Mouse (Mus musculus) CH12.LX (cell line): Measurements from ENCODE around the gene Unk. TPM values are rescaled to one million over a fixed set of nuclear protein-coding genes. Genes with fewer than 3 reads are reported as not detected.
"Not testable (repeated sequence)": the region's sequence is repeated elsewhere in the genome, so short reads cannot be mapped to it uniquely, and the experiment has no call there.

Experiments
- DNase-seq: peaks from one replicate; pipeline ENCODE4 v3.0.0-alpha.2; 2013; ENCODE audit errors: extremely low read depth
- H3K27ac ChIP-seq: 2 replicates; pipeline ENCODE4 v1.5.1; 2012; ENCODE audit warnings: low read depth, mild to moderate bottlenecking, control low read depth, moderate library complexity; ENCODE audit not compliant: insufficient read depth
- H3K27me3 ChIP-seq: replicated peaks from 2 replicates; pipeline ENCODE3; 2012; ENCODE audit warnings: inconsistent platforms
- H3K36me3 ChIP-seq, 2 experiments: replicated peaks in 1 of 2; 2 replicates each; pipeline versions ENCODE3 to v1.6.1; 2012; ENCODE audit warnings: inconsistent platforms in 1 of 2, low read length in 1 of 2, mild to moderate bottlenecking in 1 of 2, mixed read lengths in 1 of 2, moderate library complexity in 1 of 2; ENCODE audit not compliant: control insufficient read depth in 1 of 2, insufficient read depth in 1 of 2
- H3K4me1 ChIP-seq, 2 experiments: 2 replicates each; pipeline ENCODE4 v1.6.1; 2012; ENCODE audit warnings: inconsistent platforms in 1 of 2, moderate library complexity in 1 of 2; ENCODE audit not compliant: insufficient read depth in 2 of 2, control insufficient read depth in 1 of 2
- H3K4me2 ChIP-seq: 2 replicates; pipeline ENCODE4 v1.6.1; 2012; ENCODE audit warnings: low read depth, mild to moderate bottlenecking, control low read depth; ENCODE audit not compliant: poor library complexity, insufficient read depth, severe bottlenecking
- H3K4me3 ChIP-seq, 3 experiments: fragments of 150-350 bp in 1 of 3; sonication (generic) in 1 of 3; replicated peaks in 1 of 3; 2 replicates each; pipeline versions ENCODE3 to v1.5.1; 2011 to 2012; ENCODE audit warnings: low read depth in 2 of 3, low read length in 2 of 3, mild to moderate bottlenecking in 2 of 3, moderate library complexity in 2 of 3, control low read depth in 1 of 3, improper control_type of control experiment in 1 of 3, inconsistent platforms in 1 of 3, mixed read lengths in 1 of 3; ENCODE audit not compliant: poor library complexity in 1 of 3
- H3K79me2 ChIP-seq: replicated peaks from 2 replicates; pipeline ENCODE4 v1.6.1; 2012; ENCODE audit warnings: mild to moderate bottlenecking, moderate library complexity; ENCODE audit not compliant: control insufficient read depth, poor library complexity, insufficient read depth, severe bottlenecking; ENCODE audit errors: extremely low read depth
- H3K9ac ChIP-seq: 2 replicates; pipeline ENCODE4 v1.6.1; 2012; ENCODE audit warnings: low read depth, mild to moderate bottlenecking, control low read depth, moderate library complexity; ENCODE audit not compliant: insufficient read depth
- H3K9me3 ChIP-seq: replicated peaks from 2 replicates; pipeline ENCODE3; 2012; ENCODE audit warnings: low read length, inconsistent platforms, mixed read lengths
- BHLHE40 ChIP-seq: IDR thresholded peaks from 2 replicates; pipeline ENCODE4 v1.6.1; 2011; ENCODE audit warnings: mild to moderate bottlenecking, low read depth, low read length, improper control_type of control experiment
- CHD1 ChIP-seq: IDR thresholded peaks from 2 replicates; pipeline ENCODE4 v1.6.1; 2012; ENCODE audit warnings: low read depth, low read length, improper control_type of control experiment, inconsistent platforms
- CTCF ChIP-seq, 2 experiments: IDR thresholded peaks in 1 of 2; conservative IDR thresholded peaks in 1 of 2; 2 replicates each; pipeline ENCODE4 v1.5.1; 2011 to 2012; ENCODE audit warnings: low read depth in 2 of 2, low read length in 2 of 2, improper control_type of control experiment in 1 of 2, inconsistent platforms in 1 of 2, mild to moderate bottlenecking in 1 of 2, moderate library complexity in 1 of 2
- ELF1 ChIP-seq: IDR thresholded peaks from 2 replicates; pipeline ENCODE4 v1.6.1; 2014; ENCODE audit warnings: low read depth, mild to moderate bottlenecking, inconsistent platforms, low read length, improper control_type of control experiment
- ETS1 ChIP-seq: conservative IDR thresholded peaks from 2 replicates; pipeline ENCODE4 v1.6.1; 2012; ENCODE audit warnings: low read depth, mild to moderate bottlenecking, inconsistent platforms, low read length, improper control_type of control experiment, moderate library complexity
- MAFK ChIP-seq: IDR thresholded peaks from 2 replicates; pipeline ENCODE4 v1.6.1; 2011; ENCODE audit warnings: low read length, improper control_type of control experiment; ENCODE audit not compliant: insufficient replicate concordance
- MAX ChIP-seq: IDR thresholded peaks from 2 replicates; pipeline ENCODE4 v1.6.1; 2011; ENCODE audit warnings: low read length, improper control_type of control experiment
- MXI1 ChIP-seq: IDR thresholded peaks from 2 replicates; pipeline ENCODE4 v1.6.1; 2011; ENCODE audit warnings: mild to moderate bottlenecking, low read depth, low read length, improper control_type of control experiment
- PAX5 ChIP-seq: IDR thresholded peaks from 2 replicates; pipeline ENCODE4 v1.6.1; 2012; ENCODE audit warnings: low read length, inconsistent platforms, mixed read lengths
- RAD21 ChIP-seq: IDR thresholded peaks from 2 replicates; pipeline ENCODE4 v1.6.1; 2011; ENCODE audit warnings: low read depth, mild to moderate bottlenecking, low read length, improper control_type of control experiment, moderate library complexity
- RCOR1 ChIP-seq: conservative IDR thresholded peaks from 2 replicates; pipeline ENCODE4 v1.6.1; 2012; ENCODE audit warnings: low read depth, mild to moderate bottlenecking, inconsistent platforms, low read length, improper control_type of control experiment
- SIN3A ChIP-seq: IDR thresholded peaks from 2 replicates; pipeline ENCODE4 v1.6.1; 2012; ENCODE audit warnings: low read length, improper control_type of control experiment, inconsistent platforms
- SMC3 ChIP-seq: IDR thresholded peaks from 2 replicates; pipeline ENCODE4 v1.6.1; 2011; ENCODE audit warnings: low read depth, low read length, improper control_type of control experiment
- TBP ChIP-seq: conservative IDR thresholded peaks from 2 replicates; pipeline ENCODE4 v1.6.1; 2011; ENCODE audit warnings: low read depth, low read length, improper control_type of control experiment
- TCF12 ChIP-seq: IDR thresholded peaks from 2 replicates; pipeline ENCODE4 v1.6.1; 2014; ENCODE audit warnings: low read depth, mild to moderate bottlenecking, inconsistent platforms, low read length, improper control_type of control experiment
- UBTF ChIP-seq: IDR thresholded peaks from 2 replicates; pipeline ENCODE4 v1.6.1; 2012; ENCODE audit warnings: low read depth, mild to moderate bottlenecking, inconsistent platforms, low read length, improper control_type of control experiment, moderate library complexity
- USF1 ChIP-seq: IDR thresholded peaks from 2 replicates; pipeline ENCODE4 v1.6.1; 2014; ENCODE audit warnings: low read depth, mild to moderate bottlenecking, inconsistent platforms, low read length, improper control_type of control experiment
- USF2 ChIP-seq: conservative IDR thresholded peaks from 2 replicates; pipeline ENCODE4 v1.6.1; 2011; ENCODE audit warnings: low read depth, low read length, improper control_type of control experiment
- ZC3H11A ChIP-seq: IDR thresholded peaks from 2 replicates; pipeline ENCODE4 v1.6.1; 2012; ENCODE audit warnings: low read depth, mild to moderate bottlenecking, inconsistent platforms, low read length, improper control_type of control experiment
- ZKSCAN1 ChIP-seq: IDR thresholded peaks from 2 replicates; pipeline ENCODE4 v1.6.1; 2012; ENCODE audit warnings: low read depth, inconsistent platforms, low read length, improper control_type of control experiment, borderline replicate concordance
- dilution Hi-C: fragments of 300-500 bp; cut with MboI; formaldehyde crosslinking; loops from 2 replicates; pipeline ENCODE4 v1.14.3; 2020; ENCODE audit warnings: low sequenced_read_pairs; ENCODE audit not compliant: extremely low pct_unique_long_range_greater_than_20kb, extremely low pct_ligation_motif_present
- in situ Hi-C: fragments of 300-500 bp; cut with MboI; formaldehyde crosslinking; loops from 3 replicates; pipeline ENCODE4 v1.14.3; 2019; ENCODE audit warnings: low sequenced_read_pairs, low pct_ligation_motif_present, low pct_unique_long_range_greater_than_20kb, mixed read lengths
- polyA plus RNA-seq: library from polyadenylated mRNA; unstranded; fragments of >175 nt; gene quantifications from 2 replicates; pipeline ENCODE4 v1.2.1, GENCODE M21; 2012; ENCODE audit warnings: low read depth; ENCODE audit not compliant: insufficient read length
- total RNA-seq, 2 experiments: library from RNA; depleted of rRNA; stranded (reverse); fragments of 300-350 nt in 1 of 2; fragments of >200 nt in 1 of 2; gene quantifications; 2 replicates each; pipeline ENCODE4 v1.2.3; 2012 to 2014

Unk gene
- total and polyA plus RNA-seq, 3 experiments, result 20.9 to 35.0 (median 24.7) TPM

DNA sequence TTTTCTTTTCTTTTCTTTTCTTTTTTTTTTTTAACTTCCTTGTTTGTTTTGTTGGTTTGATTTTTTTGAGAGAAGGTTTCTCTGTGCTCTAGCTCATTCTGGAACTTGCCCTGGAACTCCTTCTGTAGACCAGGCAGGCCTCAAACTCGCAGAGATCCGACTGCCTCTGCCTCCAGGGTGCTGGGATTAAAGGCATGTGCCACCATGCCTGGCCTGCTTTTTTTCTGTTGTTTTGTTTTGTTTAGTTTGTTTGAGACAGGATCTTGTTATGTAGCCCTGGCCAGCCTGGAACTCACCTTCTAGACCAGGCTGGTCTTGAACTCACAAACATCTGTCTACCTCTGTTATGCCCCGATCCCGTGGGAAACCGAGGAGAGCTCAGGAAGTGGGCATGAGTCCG, 59.4 kb downstream of the Unk start:
- no peak for DNase-seq
- Histone ChIP-seq H3K27me3 (no peaks in the 10 kb centered on the region), H3K4me2 (no peak overlapping the region), H3K27ac (no peak overlapping the region), H3K36me3 (peaks cover 0 to 12% of the 10 kb centered on the region in 2 experiments), H3K4me3 (no peak overlapping the region), H3K9me3 (no peaks in the 10 kb centered on the region), H3K4me1 (peaks cover 3 to 29% of the 10 kb centered on the region in 2 experiments), H3K9ac (no peak overlapping the region), H3K79me2 (peaks cover 16% of the 10 kb centered on the region)
- dilution Hi-C loops, result no loop called here
- no peak for TF ChIP-seq USF1
- in situ Hi-C loops, result loop anchor here (5.0 kb wide), 1 partner anchor 43 kb away; the partner anchor contains the start of gene Trim65

DNA sequence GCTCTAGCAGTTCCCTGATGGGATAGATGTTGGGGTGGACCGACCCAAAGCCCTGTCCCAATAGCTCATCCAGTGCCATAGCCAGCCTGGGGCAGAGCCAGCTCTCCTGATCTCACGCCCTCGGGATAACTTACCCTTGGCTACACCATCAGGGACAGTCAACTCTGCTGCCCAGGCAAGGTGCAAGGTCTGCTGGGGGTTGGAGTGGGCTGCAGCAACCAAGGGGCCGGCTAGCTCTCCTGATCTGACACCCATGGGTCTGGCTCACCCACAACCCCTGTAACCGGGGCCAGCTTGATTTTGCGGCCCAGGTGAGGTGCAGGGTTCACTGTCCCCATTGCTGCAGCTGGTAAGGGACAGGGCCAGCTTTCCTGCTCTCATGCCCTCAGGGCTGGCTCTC, 61.5 kb downstream of the Unk start:
- in situ Hi-C loops (no loop called here), dilution Hi-C loops (no loop called here)
- Histone ChIP-seq H3K4me3 (no peak overlapping the region), H3K79me2 (no peaks in the 10 kb centered on the region), H3K27me3 (no peaks in the 10 kb centered on the region), H3K9me3 (peaks cover 2% of the 10 kb centered on the region), H3K9ac (no peak overlapping the region), H3K4me1 (peaks cover 0 to 12% of the 10 kb centered on the region in 2 experiments; a peak in 2 of 4 replicates), H3K27ac (no peak overlapping the region), H3K36me3 (no peaks in the 10 kb centered on the region), H3K4me2 (no peak overlapping the region)
- TF ChIP-seq TCF12 (no peak), RAD21 (no peak), RCOR1 (no peak), USF2 (no peak), UBTF (no peak), MAFK (no peak), ELF1 (no peak), ZC3H11A (no peak), ETS1 (no peak), MXI1 (no peak), MAX (no peak), BHLHE40 (no peak), SIN3A (no peak), TBP (no peak), SMC3 (no peak), CTCF (conservative IDR thresholded peaks at IDR 0.05 in 1 of 2, IDR thresholded peaks at IDR 0.05 in 1 of 2; ENCODE audit: low read depth in 2 of 2, low read length in 2 of 2) (no peak), CHD1 (no peak), PAX5 (no peak), ZKSCAN1 (no peak)
- no peak for DNase-seq

DNA sequence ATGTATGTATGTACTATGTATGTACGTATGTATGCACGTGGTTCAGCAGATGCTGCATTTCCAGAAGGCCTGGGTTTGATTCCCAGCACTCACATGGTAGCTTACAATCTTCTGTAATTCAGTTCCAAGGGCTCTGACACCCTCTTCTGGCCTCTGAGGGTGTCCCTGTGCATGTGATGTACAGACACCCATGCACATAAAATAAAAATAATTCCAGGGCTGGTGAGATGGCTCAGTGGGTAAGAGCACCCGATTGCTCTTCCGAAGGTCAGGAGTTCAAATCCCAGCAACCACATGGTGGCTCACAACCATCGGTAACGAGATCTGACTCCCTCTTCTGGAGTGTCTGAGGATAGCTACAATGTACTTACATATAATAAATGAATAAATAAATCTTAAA, 62.8 kb downstream of the Unk start:
- H3K9ac ChIP-seq, H3K4me1 ChIP-seq, H3K4me2 ChIP-seq, H3K9me3 ChIP-seq, H3K79me2 ChIP-seq, H3K27me3 ChIP-seq, DNase-seq, dilution Hi-C loops, H3K4me3 ChIP-seq, H3K36me3 ChIP-seq, in situ Hi-C loops, H3K27ac ChIP-seq: not testable (repeated sequence)
